Mouse (Mus musculus) embryonic facial prominence, embryonic 14.5 days (tissue): ENCODE measurements around the gene Mfsd2a. TPM values are rescaled to one million over a fixed set of nuclear protein-coding genes. Genes with fewer than 3 reads are reported as not detected.

Source experiments
- polyA plus RNA-seq: library from polyadenylated mRNA; unstranded; fragments of >200 nt; fragmentation: Nextera tagmentation; extraction: Ambion mirVana; gene quantifications from 2 replicates; pipeline ENCODE4 v1.2.1, GENCODE M21; 2014

Gene Mfsd2a
- polyA plus RNA-seq, 1 experiment from 2014 or later = 5.3 TPM

Other genes starting within 250 kb of the Mfsd2a start
- gene Ppt1, start 124.9 kb downstream of the Mfsd2a start, polyA plus RNA-seq = 61.3 and 67.2 TPM in 2 replicates
- 70.2 and 74.6 TPM in 2 replicates for gene Cap1, start 75.1 kb downstream of the Mfsd2a start, polyA plus RNA-seq
- gene Mycl, start 34.5 kb upstream of the Mfsd2a start, polyA plus RNA-seq = 26.9 and 29.3 TPM in 2 replicates
- gene Trit1, start 55.4 kb upstream of the Mfsd2a start, polyA plus RNA-seq = 18.8 and 19.4 TPM in 2 replicates
- gene Bmp8b, start 144.0 kb upstream of the Mfsd2a start, polyA plus RNA-seq = 0.90 and 1.1 TPM in 2 replicates
- gene Oxct2b, start 155.1 kb upstream of the Mfsd2a start, polyA plus RNA-seq = not detected in 2 replicates
- gene Ppie, start 178.8 kb upstream of the Mfsd2a start, polyA plus RNA-seq = 77.8 and 84.3 TPM in 2 replicates
- 0.50 and 0.81 TPM in 2 replicates for gene Hpcal4, start 222.0 kb upstream of the Mfsd2a start, polyA plus RNA-seq
- gene Nt5c1a, start 240.3 kb upstream of the Mfsd2a start, polyA plus RNA-seq = 0.22 TPM in 1 of 2 replicates, not detected in the other